Mouse (Mus musculus): ENCODE measurements around the gene Gm20671.
"Not testable (repeated sequence)": the region's sequence is repeated elsewhere in the genome, so short reads cannot be mapped to it uniquely, and the experiment has no call there.

The Gm20671 gene

DNA sequence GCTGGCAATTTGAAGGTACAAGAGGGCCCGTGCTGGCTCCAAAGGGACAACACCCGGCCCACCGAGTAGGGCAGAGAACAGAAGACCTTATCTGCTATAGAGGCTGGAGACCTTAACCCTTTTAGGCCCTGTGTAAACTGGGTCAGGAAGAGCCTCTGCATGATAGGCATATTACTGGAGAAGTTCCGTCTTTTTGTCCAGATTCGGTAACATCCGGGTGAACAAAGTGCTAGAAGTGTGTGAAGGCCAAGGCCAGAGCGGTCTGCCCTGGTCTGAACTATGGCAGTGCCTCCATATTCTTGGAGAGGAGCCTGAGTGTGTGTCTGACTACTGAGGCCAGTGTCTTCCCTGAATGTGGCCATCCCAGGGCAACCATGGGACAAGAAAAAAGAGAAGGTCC, at the start of gene Gm20671:
Gene Gm20671, minus strand, starts transcription at position 101 of the 400 bp plus-strand sequence.
- DNase-seq (ENCODE audit: low read depth, low spot score) = no peak

DNA sequence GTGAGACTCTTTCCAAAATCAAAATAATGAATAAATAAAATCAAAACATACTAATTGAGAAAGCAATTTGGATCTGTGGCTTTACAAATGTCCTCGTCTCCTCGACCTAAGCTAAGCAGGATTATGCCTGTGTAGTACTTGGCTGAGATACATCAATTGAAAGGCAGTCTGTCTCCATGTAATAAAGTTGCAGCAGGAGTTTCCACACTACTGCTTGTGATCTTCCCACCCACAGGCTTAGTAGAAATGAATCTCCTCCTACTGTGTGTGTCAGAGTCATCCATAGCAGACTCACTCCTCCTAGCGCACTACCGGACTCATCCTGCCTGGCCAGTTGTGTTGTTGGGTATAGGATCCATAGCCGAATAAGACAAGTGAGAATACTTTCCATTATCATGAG, 45.4 kb upstream of the Gm20671 start:
- no peak for DNase-seq (ENCODE audit: low read depth, low spot score)

DNA sequence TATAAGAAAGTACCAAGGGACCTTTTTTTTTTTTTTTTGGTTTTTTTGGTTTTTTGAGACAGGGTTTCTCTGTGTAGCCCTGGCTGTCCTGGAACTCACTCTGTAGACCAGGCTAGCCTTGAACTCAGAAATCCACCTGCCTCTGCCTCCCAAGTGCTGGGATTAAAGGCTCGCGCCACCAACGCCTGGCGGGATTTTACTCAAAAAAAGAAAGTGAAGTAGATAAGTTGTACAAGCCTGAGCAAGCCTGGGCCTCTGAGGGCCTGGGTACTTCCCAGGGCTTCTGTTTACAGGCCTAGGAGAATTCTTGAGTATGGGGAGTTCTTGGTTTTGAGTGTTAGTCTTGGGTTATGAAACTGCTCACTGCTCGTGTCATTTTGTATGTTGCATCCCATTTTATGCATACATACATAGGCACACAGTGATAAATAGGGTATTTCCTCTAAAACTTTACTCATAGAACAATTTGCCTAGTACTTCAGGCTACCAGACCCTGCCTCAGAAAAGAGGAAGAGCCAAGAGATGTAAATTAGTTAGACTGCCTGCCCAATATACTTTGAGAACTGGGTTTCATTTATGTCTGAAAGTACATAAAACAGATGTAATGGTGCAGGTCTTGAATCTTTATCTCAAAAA, 42.6 kb upstream of the Gm20671 start:
- DNase-seq (ENCODE audit: low read depth, low spot score) = no peak

DNA sequence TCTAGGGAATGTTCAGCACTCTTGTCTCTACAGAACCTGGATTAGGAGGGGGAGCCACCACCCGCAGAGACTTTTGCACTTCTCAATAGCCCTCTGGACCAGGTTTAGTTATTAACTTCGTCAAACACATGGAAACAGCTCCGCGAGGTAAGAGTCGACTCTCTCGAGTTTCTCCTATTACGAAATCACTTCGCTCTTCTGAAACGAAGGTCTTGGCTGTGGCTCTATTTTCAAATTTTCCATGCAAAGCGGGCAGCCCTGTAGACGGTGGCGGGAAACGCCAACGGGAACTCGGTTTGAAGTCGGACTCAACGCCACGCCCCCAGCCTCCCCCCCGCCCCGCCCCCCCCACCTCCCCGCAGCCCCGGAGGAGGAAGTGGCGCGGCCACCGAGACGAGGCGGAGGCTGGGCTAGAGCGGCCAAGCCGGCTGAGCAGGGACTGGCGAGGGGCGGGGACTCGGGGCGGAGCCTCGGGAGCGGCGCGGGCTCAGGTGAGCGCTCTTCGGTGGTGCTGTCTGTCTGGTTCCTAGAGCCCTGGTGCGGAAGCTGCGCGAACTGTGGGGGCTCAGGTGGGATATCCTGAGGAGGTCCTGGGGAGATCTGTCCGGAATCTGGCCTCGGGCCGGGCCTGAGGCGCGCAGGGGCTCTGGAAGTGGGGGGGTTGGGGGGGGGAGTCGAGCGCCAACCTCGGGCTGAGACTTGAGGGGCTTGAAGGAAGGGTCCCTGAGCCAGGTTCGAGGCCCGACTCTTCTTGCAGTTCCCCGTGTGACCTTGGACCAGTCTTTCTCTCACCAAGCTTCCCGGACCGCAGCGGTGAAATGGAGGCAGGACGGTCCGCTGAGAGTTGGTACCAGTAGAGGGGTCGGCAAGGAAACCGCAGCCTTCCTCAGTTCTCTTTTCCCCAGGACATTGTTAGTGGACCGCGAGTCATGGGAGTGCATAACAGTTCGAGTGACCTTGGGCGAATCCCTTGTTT, 36.6 kb upstream of the Gm20671 start, which contains the start of gene Depdc5:
Gene Depdc5, plus strand, starts transcription at position 449 of the 976 bp plus-strand sequence.
- DNase-seq (ENCODE audit: low read depth, low spot score) = peak; percentile 86

DNA sequence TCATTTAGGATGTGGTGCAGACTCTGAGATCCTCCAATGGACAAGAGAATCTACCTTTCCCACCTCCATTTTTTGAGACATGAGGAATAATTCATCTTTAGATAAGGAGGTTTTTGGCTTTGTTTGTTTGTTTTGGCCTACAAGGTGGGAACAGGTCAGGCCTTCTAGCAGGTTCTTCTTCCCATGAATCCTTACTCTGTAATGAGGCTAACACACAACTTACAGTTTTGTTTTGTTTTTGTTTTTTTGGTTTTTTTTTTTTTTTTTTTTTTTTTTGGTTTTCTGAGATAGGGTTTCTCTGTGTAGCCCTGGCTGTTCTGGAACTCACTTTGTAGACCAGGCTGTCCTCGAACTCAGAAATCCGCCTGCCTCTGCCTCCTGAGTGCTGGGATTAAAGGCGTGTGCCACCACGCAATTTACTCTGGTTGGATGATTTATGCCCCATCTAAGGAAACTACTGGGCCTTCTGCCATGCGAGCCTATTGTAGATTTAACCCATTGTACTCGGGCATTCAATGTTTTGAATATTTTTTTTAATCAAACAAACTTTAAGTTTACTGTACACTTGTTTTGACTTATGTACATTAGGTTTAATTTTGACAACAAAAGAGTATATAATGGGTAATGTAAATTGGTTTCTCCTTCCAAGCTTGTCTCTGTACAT, 35.7 kb upstream of the Gm20671 start:
- DNase-seq (ENCODE audit: low read depth, low spot score) = no peak

DNA sequence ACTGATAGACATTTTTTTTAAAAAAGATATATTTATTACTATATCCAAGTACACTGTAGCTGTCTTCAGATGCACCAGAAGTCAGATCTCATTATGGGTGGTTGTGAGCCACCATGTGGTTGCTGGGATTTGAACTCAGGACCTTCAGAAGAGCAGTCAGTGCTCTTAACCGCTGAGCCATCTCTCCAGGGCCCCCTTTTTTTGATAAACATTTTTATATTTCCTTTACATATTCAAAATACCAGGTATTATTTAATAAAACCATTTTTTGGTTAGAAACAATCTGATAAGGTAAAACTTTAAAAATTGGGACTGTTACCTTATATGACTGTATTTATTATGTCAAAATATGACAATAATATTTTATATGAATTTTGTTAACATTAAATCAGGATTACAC, 34.2 kb upstream of the Gm20671 start:
- no peak for DNase-seq (ENCODE audit: low read depth, low spot score)

DNA sequence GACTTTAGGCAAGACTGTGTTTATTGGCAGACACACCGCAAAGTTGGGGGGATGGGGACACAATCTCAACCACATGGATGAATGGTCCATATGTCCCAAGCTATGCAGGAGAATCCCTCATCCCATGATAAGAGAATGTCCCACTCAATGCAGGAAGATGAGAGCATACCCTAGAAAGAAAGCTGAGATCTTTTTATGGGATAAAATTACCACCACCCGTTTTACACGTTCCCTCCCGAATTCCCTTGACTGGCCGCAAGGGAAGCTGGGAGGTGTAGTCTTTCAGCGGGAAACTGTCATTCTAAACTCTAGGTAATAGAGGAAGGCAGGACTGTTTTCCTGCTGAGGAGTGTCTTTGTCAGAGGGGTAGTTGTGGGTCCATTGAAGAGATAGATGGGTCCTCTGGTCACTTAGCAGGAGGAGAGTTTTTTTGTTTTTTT, 30.9 kb upstream of the Gm20671 start:
- DNase-seq (ENCODE audit: low read depth, low spot score) = no peak

DNA sequence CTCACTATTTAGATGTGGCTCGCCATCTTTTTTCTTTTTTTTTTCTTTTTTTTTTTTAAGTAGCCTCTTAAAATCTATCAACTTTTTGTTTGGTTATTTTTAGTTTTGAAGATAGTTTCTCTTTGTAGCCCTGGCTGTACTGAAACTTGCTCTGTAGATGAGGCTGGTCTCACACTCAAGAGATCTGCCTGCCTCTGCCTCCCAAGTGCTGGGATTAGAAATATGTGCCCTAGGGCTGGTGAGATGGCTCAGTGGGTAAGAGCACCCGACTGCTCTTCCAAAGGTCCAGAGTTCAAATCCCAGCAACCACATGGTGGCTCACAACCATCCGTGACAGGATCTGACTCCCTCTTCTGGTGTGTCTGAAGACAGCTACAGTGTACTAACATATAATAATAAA, 28.4 kb upstream of the Gm20671 start:
- not testable (repeated sequence) for DNase-seq (ENCODE audit: low read depth, low spot score)

DNA sequence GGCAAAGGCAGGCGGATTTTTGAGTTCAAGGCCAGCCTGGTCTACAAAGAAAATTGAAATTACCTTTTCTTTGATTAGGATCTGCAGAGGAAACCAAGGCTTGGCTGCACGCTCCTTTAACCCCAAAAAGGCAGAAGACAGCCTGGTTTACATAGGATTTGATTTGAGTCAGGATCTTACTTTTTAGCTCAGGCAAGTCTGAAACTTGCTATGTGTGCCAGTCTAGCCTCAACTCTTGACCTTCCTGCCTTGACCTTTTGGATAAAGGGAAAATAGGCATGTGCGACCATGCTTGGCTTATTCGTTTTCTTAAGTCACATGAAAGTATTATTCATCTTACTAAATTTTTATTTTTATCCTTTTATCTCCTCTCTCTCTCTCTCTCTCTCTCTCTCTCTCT, 27.9 kb upstream of the Gm20671 start:
- DNase-seq (ENCODE audit: low read depth, low spot score) = no peak

DNA sequence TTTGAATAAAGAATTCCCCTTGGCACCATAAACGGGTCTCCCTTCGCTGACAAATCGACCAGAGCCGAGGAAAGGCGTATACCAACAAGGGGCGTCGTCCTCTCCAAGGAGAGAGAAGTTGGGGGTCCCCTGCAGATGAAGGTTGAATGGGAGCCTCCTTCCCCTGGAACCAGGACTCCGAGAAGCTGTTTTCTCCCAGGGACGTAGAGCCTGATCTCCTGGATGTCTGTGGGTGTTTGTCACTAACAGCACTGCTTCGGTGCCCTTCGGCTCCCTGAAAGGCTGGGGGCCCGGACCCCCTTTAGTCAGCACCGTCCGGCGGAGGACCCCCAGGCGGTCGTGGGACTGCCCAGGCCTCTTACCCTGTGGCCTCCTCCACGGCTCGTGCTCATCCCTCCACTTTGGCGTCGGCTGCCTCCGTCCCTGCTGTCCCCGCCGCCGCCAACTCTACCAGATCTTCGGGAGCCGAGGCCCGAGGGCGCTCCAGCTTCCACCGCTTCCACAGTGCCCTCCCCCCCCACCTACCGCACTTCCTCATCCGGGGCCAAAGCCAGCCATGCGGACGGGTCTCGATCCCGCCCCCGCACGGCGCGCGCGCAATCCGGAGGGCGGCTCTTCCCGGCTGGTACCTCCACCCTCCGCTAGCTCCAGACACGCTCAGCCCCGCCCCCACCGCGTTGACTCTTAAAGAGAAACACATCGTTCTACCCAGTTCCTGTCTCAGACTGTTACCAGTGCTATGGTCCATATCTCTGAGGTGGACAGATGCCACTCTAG, 27.0 kb upstream of the Gm20671 start, which contains the start of gene Prr14l:
Gene Prr14l, minus strand, starts transcription at position 526 of the 777 bp plus-strand sequence.
- DNase-seq (ENCODE audit: low read depth, low spot score) = peak; percentile 88

DNA sequence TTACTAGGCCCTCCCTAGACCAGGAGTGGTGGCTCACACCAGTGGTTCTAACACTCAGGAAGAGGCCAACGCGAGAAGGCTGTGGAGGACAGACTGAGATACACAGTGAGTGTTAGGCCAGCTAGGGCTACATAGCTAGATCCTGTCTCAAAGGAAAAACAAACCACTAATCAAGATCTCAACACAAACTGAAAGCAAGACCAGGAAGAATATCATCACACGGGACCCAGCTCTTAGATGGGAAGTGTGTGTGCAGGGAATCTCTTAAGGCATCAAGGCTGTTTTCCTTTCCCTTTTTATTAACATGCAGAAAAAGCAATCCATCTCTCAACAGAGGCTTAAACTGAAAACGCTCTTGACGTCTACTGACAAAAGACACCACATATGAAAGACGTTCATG, 25.1 kb upstream of the Gm20671 start:
- no peak for DNase-seq (ENCODE audit: low read depth, low spot score)

DNA sequence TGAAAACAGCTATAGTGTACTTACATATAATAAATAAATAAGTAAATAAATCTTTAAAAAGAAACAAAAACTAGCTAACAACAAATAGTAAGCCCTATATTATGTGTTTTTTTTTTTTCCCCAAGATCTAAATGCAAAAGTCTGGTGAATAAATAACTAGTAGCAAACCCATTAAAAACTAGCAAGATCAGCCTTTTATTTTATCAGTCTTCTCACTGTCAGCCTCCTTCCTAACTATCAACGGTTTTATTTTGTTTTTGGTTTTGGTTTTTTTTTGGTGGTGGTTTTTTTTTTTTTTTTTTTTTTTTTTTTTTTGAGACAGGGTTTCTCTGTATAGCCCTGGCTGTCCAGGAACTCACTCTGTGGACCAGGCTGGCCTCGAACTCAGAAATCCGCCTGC, 22.7 kb upstream of the Gm20671 start:
- DNase-seq (ENCODE audit: low read depth, low spot score) = not testable (repeated sequence)

DNA sequence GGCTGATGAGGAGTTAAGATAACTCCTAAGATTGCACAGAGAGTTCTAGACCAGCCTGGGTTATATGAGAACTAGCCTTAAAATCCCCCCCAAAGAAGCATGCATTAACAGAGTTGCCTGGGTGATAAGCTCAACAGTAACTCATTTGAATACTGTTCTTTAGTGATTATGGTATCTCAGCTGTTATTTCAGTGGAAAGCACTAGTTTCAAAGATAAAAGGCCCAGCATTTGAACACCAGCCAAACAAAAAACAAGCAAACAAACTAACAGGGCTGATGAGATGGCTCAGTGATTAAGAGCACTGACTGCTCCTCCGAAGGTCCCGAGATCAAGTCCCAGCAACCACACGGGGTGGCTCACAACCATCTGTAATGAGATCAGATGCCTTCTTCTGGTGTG, 22.3 kb upstream of the Gm20671 start:
- no peak for DNase-seq (ENCODE audit: low read depth, low spot score)

DNA sequence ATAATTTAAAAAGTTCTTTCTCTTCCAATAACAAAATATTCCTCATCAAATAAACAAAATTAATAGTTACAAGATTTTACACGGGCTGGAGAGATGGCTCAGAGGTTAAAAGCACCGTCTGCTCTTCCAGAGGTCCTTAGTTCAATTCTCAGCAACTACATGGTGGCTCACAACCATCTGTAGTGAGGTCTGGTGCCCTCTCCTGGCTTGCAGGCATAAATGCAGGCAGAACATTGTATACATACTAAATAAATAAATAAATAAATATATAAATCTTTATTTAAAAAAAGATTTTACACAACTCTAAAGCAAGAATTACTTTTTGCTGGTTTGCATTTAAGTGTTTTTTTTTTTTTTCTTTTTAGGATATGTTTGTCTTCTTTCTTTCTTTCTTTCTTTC, 13.1 kb upstream of the Gm20671 start:
- DNase-seq (ENCODE audit: low read depth, low spot score) = no peak

DNA sequence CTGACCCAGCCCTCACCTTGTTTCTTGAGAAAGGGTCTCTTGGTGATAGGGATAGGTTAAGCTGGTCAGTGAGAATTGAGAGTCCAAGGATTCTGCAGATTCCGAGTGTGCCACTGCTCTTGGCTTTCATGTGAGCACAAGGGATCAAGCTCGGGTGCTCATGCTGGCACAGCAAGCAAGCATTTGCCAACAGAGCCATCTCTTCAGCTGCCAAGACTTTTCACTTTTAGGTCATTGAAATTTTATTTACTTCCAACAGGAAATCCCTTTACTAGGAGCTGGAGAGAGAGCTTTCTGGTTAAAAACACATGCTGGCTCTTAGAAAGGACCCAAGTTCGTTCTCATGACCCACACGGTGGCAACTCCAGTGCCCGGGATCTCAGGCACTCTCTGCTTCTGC, 10.1 kb upstream of the Gm20671 start:
- DNase-seq (ENCODE audit: low read depth, low spot score) = no peak

DNA sequence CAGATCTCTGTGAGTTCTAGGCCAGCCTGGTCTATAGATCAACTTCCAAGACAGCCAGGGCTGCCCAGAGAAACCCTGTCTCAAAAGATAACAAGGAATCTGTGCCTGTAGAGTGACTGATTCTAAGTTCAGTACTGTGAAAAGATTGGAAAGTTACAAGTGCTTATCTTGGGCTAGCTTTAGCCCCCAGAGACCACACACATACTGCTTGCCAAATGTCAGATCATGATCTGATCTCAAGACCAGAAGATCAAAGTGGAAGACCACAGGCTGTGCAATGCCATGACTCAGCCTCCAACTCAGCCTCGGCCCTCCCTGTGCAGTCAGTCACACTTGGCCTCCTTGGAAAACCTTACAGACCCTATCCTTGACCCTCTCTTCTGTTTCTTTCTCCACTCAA, 7.6 kb upstream of the Gm20671 start:
- no peak for DNase-seq (ENCODE audit: low read depth, low spot score)

DNA sequence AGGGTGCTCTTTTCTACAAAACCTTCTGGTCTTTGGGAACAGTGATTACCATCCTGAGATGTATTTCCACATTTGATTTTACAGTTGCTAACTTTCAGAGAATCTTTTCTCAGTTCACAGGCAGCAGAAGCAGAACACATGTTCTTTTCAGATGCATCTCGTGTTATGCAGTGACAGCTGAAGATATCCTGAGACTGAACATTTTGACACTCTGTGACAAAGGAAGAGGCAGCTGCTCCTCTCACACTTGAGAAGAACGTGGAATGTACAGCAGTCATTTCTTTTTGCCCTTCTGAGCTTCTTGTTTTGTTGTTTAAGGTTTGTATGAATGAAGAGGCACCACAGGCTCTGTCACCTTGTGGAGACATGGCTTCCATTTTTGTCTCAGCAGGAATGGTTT, 3.1 kb upstream of the Gm20671 start:
- DNase-seq (ENCODE audit: low read depth, low spot score) = no peak

DNA sequence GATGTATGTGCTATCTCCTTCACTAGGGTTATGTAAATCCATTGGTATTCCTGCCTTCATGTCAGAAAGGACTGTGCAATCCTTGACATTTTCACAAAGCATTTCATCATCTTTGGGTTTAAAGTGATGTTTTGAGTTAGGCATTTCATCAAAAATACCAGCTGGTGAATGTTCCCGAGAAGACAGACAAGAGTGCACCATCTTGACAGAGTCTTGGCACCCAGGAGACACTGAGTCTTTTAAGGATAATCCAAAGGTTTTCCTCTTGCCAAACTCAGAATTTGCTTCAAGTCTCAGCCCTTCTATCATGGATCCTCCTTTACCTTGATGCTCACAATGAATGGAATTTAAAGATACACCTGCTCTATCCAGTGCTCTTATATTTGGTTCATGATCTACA, 1.9 kb upstream of the Gm20671 start:
- DNase-seq (ENCODE audit: low read depth, low spot score) = not testable (repeated sequence)

DNA sequence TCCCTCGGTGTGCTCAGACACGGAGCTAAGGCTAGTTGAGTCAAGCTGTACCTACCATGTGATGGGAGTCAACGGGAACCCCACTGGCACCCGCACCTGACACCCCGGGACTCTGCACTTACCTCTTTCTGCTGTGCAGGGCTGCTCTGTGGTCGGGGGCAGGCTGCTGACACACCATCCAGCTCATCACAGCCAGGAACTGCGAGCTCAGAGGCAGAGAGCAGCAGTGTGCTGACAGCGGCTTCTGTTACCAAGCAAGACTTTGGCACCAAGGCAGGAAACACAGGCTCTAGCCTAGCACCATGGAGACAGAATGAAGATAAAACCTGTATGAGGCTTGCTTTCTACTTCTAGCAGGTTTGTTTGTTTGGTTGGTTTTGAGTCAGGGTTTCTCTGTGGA, 6.4 kb downstream of the Gm20671 start:
- DNase-seq (ENCODE audit: low read depth, low spot score) = no peak

DNA sequence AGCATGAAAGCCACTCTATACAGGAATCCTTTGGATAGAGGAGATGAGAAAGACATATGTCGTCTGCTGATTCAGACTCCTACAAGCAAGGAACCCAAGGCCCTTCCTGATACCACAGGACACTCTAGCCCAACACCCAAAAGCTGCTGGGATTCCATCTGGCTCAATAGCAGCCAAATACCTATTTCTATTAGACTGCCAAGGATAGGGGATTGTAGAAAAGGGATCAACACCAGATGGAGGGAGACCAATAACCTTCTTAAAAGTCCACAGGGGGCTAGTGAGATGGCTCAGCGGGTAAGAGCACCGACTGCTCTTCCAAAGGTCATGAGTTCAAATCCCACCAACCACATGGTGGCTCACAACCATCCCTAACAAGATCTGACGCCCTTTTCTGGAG, 11.5 kb downstream of the Gm20671 start:
- DNase-seq (ENCODE audit: low read depth, low spot score) = no peak

DNA sequence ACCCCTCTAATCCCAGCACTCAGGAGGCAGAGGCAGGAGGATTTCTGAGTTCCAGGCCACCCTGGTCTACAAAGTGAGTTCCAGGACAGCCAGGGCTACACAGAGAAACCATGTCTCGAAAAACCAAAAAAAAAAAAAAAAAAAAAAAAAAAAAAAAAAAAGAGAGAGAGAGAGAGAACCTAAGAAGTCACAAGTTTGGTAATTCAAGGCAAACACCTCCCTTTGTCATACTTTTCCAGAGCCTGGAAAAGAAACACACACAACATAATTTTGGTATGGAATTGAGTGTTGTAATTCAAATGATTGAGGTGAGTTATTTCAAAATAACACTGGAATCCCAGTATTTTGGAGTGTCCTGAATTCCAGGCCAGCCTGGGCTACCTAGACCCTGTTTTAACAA, 40.5 kb downstream of the Gm20671 start:
- not testable (repeated sequence) for DNase-seq (ENCODE audit: low read depth, low spot score)

Measured in c-Kit-negative CD71-positive TER-119-positive erythroid progenitor cells, embryonic 14.5 days (primary cell).